Mouse (Mus musculus) stomach, embryonic 15.5 days (tissue): ENCODE measurements around the gene Fam192a. TPM values are rescaled to one million over a fixed set of nuclear protein-coding genes. Genes with fewer than 3 reads are reported as not detected.

Source experiments
- ATAC-seq: fragments of 200-750 bp; cut with Nextera tagmentation; 2 replicates; pipeline ENCODE4 v1.8.0; 2017; ENCODE audit warnings: low read depth, moderate number of reproducible peaks, moderate TSS enrichment; ENCODE audit not compliant: insufficient read depth, low FRiP score
- H3K27ac ChIP-seq: fragments of 300-500 bp; sonication (generic); 2 replicates; pipeline ENCODE4 v1.5.1; 2015; ENCODE audit warnings: mild to moderate bottlenecking, inconsistent platforms
- H3K27me3 ChIP-seq: fragments of 300-500 bp; sonication (generic); replicated peaks from 2 replicates; pipeline ENCODE4 v1.6.1; 2015; ENCODE audit warnings: inconsistent platforms
- H3K36me3 ChIP-seq: fragments of 300-500 bp; sonication (generic); 2 replicates; pipeline ENCODE4 v1.6.1; 2015; ENCODE audit warnings: inconsistent platforms
- H3K4me1 ChIP-seq: fragments of 300-500 bp; sonication (generic); 2 replicates; pipeline ENCODE4 v1.6.1; 2015; ENCODE audit warnings: inconsistent platforms
- H3K4me2 ChIP-seq: fragments of 300-500 bp; sonication (generic); 2 replicates; pipeline ENCODE4 v1.6.1; 2015; ENCODE audit warnings: mild to moderate bottlenecking, inconsistent platforms
- H3K4me3 ChIP-seq: fragments of 300-500 bp; sonication (generic); replicated peaks from 2 replicates; pipeline ENCODE4 v1.5.1; 2015; ENCODE audit warnings: inconsistent platforms
- H3K9ac ChIP-seq: fragments of 300-500 bp; sonication (generic); 2 replicates; pipeline ENCODE4 v1.6.1; 2015; ENCODE audit warnings: inconsistent platforms
- H3K9me3 ChIP-seq: fragments of 300-500 bp; sonication (generic); 2 replicates; pipeline ENCODE4 v1.6.1; 2016; ENCODE audit warnings: inconsistent platforms
- WGBS: fragments of 180-500 bp; shearing (Covaris S2); methylation state at CpG from one replicate; pipeline ENCODE4 v1.1.7; 2015; 5-methylcytosine and 5-hydroxymethylcytosine counted together
- polyA plus RNA-seq: library from polyadenylated mRNA; unstranded; fragments of >200 nt; fragmentation: Nextera tagmentation; extraction: Ambion mirVana; gene quantifications from 2 replicates; pipeline ENCODE4 v1.2.1, GENCODE M21; 2015

Fam192a gene
- 55.6 and 61.6 TPM in 2 replicates for polyA plus RNA-seq

- H3K27me3 ChIP-seq = no peaks in the 10 kb centered on the region
- H3K9me3 ChIP-seq = no peaks in the 10 kb centered on the region
- peak within 1 kb of the TSS; percentile 84 for H3K9ac ChIP-seq
- under 1% methylated on average over 50 of the region's 55 CpGs for WGBS
- peak within 1 kb of the TSS; percentile 67 for H3K4me3 ChIP-seq
- peak; percentile 99 for ATAC-seq
- H3K36me3 ChIP-seq = no peaks in the 10 kb centered on the region
- peaks cover 14% of the 10 kb centered on the region for H3K4me1 ChIP-seq
- H3K27ac ChIP-seq = peak within 1 kb of the TSS; percentile 87
- peak within 1 kb of the TSS; percentile 90 for H3K4me2 ChIP-seq
Observed at GRCm38 (mm10) chr8:94601607-94602385, at the start of gene Fam192a, which contains the start of gene Rspry1. Fam192a (minus strand) TSS chr8:94601997. Rspry1 (plus strand) TSS chr8:94601937.

GRCm38 (mm10) chr8:94649496-94649895 is 47.7 kb upstream of the Fam192a start:
- Histone ChIP-seq H3K4me3 (no peak overlapping the region), H3K4me2 (no peak overlapping the region), H3K36me3 (peaks cover 34% of the 10 kb centered on the region), H3K9ac (no peak overlapping the region), H3K4me1 (no peaks in the 10 kb centered on the region), H3K9me3 (no peaks in the 10 kb centered on the region), H3K27me3 (no peaks in the 10 kb centered on the region), H3K27ac (no peak overlapping the region)
- 72% methylated on average over 3 of the region's 3 CpGs for WGBS
- no peak for ATAC-seq

- H3K27ac ChIP-seq = no peak overlapping the region
- 93% methylated on average over 3 of the region's 3 CpGs for WGBS
Observed at GRCm38 (mm10) chr8:94646165-94646564, 44.4 kb upstream of the Fam192a start.

DNA sequence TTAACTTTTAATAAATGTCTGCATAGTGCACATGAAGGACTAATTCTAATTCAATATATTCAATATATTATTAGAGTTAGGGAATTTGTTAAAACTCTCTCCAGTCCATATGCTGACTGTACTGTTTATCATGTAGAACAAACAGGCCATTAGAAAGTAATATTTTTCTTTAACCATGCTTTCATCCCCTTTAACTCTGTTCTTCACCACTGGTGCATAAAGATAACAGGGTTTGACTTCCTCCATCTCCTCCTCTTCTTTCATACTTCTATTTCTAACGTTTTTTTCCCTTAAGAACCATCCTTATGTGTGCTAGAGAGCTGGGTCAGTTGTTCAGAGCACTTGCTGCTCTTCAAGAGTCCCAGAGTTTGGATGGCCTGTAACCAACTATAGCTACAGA is 43.4 kb upstream of the Fam192a start:
- 50% methylated on average over 1 of the region's 1 CpGs for WGBS
- no peak overlapping the region for H3K4me3 ChIP-seq
- no peaks in the 10 kb centered on the region for H3K27me3 ChIP-seq
- H3K4me1 ChIP-seq = no peaks in the 10 kb centered on the region
- H3K27ac ChIP-seq = no peak overlapping the region
- ATAC-seq = no peak
- H3K36me3 ChIP-seq = peaks cover 28% of the 10 kb centered on the region
- no peaks in the 10 kb centered on the region for H3K9me3 ChIP-seq
- H3K4me2 ChIP-seq = no peak overlapping the region
- no peak overlapping the region for H3K9ac ChIP-seq

More at GRCm38 (mm10) chr8:94646165-94646564, 44.4 kb upstream of the Fam192a start:
- Histone ChIP-seq H3K4me3 (no peak overlapping the region), H3K4me1 (no peaks in the 10 kb centered on the region), H3K27me3 (no peaks in the 10 kb centered on the region), H3K9ac (no peak overlapping the region), H3K9me3 (no peaks in the 10 kb centered on the region), H3K4me2 (no peak overlapping the region), H3K36me3 (peaks cover 20% of the 10 kb centered on the region)
- ATAC-seq = no peak

GRCm38 (mm10) chr8:94641938-94642337 is 40.1 kb upstream of the Fam192a start:
- WGBS = 86% methylated on average over 3 of the region's 3 CpGs
- Histone ChIP-seq H3K27ac (no peak overlapping the region), H3K36me3 (peaks cover 42% of the 10 kb centered on the region)

DNA sequence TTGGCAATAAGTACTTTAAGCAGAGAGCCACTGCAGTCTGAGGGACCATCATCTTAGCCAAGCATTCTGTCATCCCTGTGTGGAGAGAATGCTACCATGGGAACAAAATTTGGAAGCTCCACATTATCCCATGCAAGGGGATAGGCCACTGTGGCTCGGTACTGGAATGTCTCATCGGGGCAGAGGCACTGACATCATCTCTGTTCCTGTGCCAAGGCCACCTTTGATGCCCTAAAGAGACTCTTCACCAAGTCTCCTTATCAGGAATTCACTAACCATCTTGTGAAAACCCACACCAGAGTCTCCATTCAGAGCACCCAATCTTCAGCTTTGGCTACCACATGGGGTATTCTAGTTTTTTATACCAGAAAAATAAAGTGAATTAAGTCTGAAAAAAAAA is 39.4 kb upstream of the Fam192a start:
- Histone ChIP-seq H3K9me3 (no peaks in the 10 kb centered on the region), H3K36me3 (peaks cover 35% of the 10 kb centered on the region), H3K4me3 (no peak overlapping the region), H3K27me3 (no peaks in the 10 kb centered on the region), H3K9ac (no peak overlapping the region), H3K27ac (no peak overlapping the region), H3K4me1 (no peaks in the 10 kb centered on the region), H3K4me2 (no peak overlapping the region)
- ATAC-seq = no peak
- WGBS = 99% methylated on average over 2 of the region's 2 CpGs

More at GRCm38 (mm10) chr8:94641938-94642337, 40.1 kb upstream of the Fam192a start:
- H3K27me3 ChIP-seq = no peaks in the 10 kb centered on the region
- no peak overlapping the region for H3K4me2 ChIP-seq
- no peak overlapping the region for H3K9ac ChIP-seq
- no peak for ATAC-seq
- H3K9me3 ChIP-seq = no peaks in the 10 kb centered on the region
- no peak overlapping the region for H3K4me3 ChIP-seq
- H3K4me1 ChIP-seq = no peaks in the 10 kb centered on the region

- no peak overlapping the region for H3K4me3 ChIP-seq
- peaks cover 23% of the 10 kb centered on the region for H3K36me3 ChIP-seq
- no peaks in the 10 kb centered on the region for H3K27me3 ChIP-seq
- peak; percentile 60; the same call in 1 of the 2 replicates for ATAC-seq
- H3K9ac ChIP-seq = no peak overlapping the region
- H3K9me3 ChIP-seq = no peaks in the 10 kb centered on the region
- no peak overlapping the region for H3K4me2 ChIP-seq
- no peaks in the 10 kb centered on the region for H3K4me1 ChIP-seq
- H3K27ac ChIP-seq = no peak overlapping the region
Observed at GRCm38 (mm10) chr8:94634211-94634610, 32.4 kb upstream of the Fam192a start.

DNA sequence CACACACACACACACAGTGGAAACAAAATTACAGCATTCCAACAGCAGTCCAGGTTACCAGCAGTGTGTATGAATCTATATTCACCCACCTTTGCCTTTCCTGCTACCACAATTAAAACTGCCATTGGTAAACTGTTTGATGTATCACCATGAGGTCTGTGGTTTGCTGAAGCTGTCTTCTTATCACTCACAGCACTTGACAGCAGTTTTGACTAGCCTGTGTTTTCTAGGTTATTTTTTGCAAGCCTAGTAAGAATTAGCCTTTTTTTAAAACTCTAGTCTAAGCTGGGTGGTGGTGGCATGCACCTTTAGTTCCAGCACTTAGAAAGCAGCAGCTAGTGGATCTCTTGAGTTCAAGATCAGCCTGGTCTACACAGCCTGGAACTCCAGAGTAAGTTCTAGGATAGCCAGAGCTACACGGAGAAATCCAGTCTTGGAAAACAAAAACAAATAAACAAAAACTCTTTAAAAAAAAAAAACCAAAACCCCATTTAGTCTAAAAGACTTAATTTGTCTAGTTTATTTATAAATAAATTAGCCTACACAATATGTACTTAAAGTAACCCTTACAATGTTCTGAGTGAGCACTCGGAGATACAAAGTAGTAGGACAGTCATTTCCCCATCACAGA is 31.9 kb upstream of the Fam192a start:
- Histone ChIP-seq H3K9me3 (no peaks in the 10 kb centered on the region), H3K4me1 (no peaks in the 10 kb centered on the region), H3K27me3 (no peaks in the 10 kb centered on the region), H3K27ac (no peak overlapping the region), H3K9ac (no peak overlapping the region), H3K4me2 (no peak overlapping the region), H3K36me3 (peaks cover 20% of the 10 kb centered on the region), H3K4me3 (no peak overlapping the region)
- ATAC-seq = no peak
- WGBS = 85% methylated on average over 2 of the region's 2 CpGs

DNA sequence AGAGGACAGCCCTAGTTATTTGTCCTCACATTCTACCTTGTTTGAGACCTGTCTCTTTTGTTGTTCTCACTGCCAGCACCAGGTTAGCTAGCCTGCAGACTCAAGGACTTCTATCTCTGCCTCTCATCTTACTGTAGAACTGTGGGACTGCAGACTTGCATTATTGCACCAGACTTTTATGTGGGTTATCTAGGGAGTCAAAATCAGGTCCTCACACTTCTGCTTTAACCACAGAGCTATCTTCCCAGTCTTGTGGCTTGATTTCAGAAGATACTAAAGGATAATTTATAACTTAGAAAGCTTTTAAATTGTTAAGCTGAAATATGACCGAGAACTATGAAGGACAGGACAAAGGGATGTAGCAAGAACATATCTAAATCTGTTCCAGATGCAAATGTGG is 23.1 kb upstream of the Fam192a start:
- 92% methylated on average over 1 of the region's 1 CpGs for WGBS
- H3K9me3 ChIP-seq = no peaks in the 10 kb centered on the region
- ATAC-seq = no peak

DNA sequence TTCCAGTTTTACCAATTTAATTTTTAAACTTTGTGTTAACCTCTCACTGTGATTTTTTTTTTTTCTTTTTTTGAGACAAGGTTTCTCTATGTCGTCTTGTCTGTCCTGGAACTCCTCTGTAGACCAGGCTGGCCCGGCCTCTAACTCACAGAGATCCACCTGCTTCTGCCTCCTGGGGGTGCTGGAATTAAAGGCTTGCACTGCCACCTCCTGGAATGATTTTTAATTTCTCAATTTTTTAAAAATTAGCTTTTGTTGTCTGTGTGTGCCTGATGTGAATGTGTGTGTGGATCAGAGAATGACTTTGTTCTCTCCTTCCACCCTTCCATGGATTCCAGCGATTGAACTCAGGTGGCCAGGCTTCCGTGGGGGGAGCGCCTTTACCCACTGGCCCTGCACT is 5.3 kb upstream of the Fam192a start:
- no peak overlapping the region for H3K4me3 ChIP-seq
- ATAC-seq = no peak
- no peak overlapping the region for H3K9ac ChIP-seq
- H3K27me3 ChIP-seq = no peaks in the 10 kb centered on the region
- no peaks in the 10 kb centered on the region for H3K36me3 ChIP-seq
- no peak overlapping the region for H3K27ac ChIP-seq
- H3K4me2 ChIP-seq = no peak overlapping the region
- 94% methylated on average over 5 of the region's 5 CpGs for WGBS
- no peaks in the 10 kb centered on the region for H3K9me3 ChIP-seq
- peaks cover 5% of the 10 kb centered on the region; the same call in 1 of the 2 replicates for H3K4me1 ChIP-seq

More for the DNA sequence above, 23.1 kb upstream of the Fam192a start:
- Histone ChIP-seq H3K27ac (no peak overlapping the region), H3K9ac (no peak overlapping the region), H3K36me3 (peaks cover 6% of the 10 kb centered on the region; the same call in 1 of the 2 replicates), H3K27me3 (no peaks in the 10 kb centered on the region), H3K4me2 (no peak overlapping the region), H3K4me1 (no peaks in the 10 kb centered on the region), H3K4me3 (no peak overlapping the region)

GRCm38 (mm10) chr8:94604030-94604429 is 2.2 kb upstream of the Fam192a start:
- H3K36me3 ChIP-seq = no peaks in the 10 kb centered on the region
- peaks cover 11% of the 10 kb centered on the region for H3K4me1 ChIP-seq
- 67% methylated on average over 2 of the region's 2 CpGs for WGBS
- H3K9me3 ChIP-seq = no peaks in the 10 kb centered on the region
- ATAC-seq = no peak
- no peaks in the 10 kb centered on the region for H3K27me3 ChIP-seq
- no peak overlapping the region for H3K27ac ChIP-seq
- H3K4me2 ChIP-seq = no peak overlapping the region
- no peak overlapping the region for H3K4me3 ChIP-seq
- no peak overlapping the region for H3K9ac ChIP-seq

DNA sequence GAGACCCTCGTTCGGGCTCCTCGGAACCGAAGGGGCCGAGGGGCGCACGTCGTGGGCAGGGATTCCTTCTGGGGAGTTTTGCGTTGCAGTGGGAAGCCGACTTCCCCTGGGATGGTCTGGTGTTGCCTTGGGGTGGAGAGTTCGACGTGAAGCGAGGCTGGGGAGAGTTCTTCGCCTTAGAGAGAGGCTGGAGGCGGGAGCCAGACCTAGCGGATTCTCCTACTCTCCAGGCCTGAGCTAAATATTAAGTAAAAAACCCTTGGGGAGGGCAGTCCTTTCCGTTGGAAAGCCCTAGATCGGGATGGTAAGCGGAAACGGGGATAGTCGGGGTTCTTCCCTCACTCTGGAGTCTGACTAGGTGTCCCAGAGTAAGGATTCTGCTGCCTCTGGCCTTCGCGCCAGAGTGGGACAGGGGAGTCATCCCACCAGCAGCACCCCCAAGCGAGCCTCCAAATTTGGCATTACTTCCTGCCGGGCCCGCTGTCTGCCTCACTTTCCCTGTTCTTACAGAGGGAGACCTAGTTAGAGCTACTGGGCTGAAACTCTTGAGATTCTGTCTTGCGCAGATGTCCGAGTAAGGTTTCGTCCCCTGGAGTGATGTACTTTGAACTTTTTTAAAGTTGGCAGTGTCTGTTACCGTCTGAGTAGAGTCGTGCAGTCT is 804 bp upstream of the Fam192a start:
- Histone ChIP-seq H3K4me2 (peak overlapping the region; percentile 90), H3K4me1 (peaks cover 14% of the 10 kb centered on the region), H3K36me3 (no peaks in the 10 kb centered on the region), H3K9ac (peak overlapping the region; percentile 84), H3K4me3 (peak overlapping the region; percentile 67), H3K27me3 (no peaks in the 10 kb centered on the region), H3K9me3 (no peaks in the 10 kb centered on the region), H3K27ac (peak overlapping the region; percentile 50)
- ATAC-seq = no peak; the same call in 1 of the 2 replicates
- WGBS = 1% methylated on average over 31 of the region's 31 CpGs
